Mouse (Mus musculus) C2C12 (cell line): ENCODE results near the gene Nuak2.

Experiments
- CTCF ChIP-seq: IDR thresholded peaks from one replicate; pipeline ENCODE4 v1.5.1; 2011; ENCODE audit not compliant: control insufficient read depth, insufficient read depth, insufficient read length
- MAX ChIP-seq: IDR thresholded peaks from one replicate; pipeline ENCODE4 v1.6.1; 2011; ENCODE audit warnings: mild to moderate bottlenecking, control low read depth
- USF1 ChIP-seq: IDR thresholded peaks from one replicate; pipeline ENCODE4 v1.6.1; 2011; ENCODE audit warnings: low read depth, mild to moderate bottlenecking, control low read depth, moderate library complexity

- TF ChIP-seq CTCF (no peak), MAX (no peak), USF1 (no peak)
These were observed 17.8 kb downstream of the Nuak2 start for GRCm38 (mm10) chr1:132333675-132334141.
